Mouse (Mus musculus) limb, embryonic 14.5 days (tissue): ENCODE results near the gene Cnn3. TPM values are rescaled to one million over a fixed set of nuclear protein-coding genes. Genes with fewer than 3 reads are reported as not detected.

Experiments
- ATAC-seq: fragments of 200-750 bp; cut with Nextera tagmentation; 2 replicates; pipeline ENCODE4 v1.8.0; 2017; ENCODE audit warnings: low read depth, moderate number of reproducible peaks, moderate TSS enrichment; ENCODE audit not compliant: low FRiP score
- DNase-seq: peaks from one replicate; pipeline ENCODE4 v3.0.0-alpha.2; 2015; ENCODE audit warnings: low spot score
- H3K27ac ChIP-seq: fragments of 300-500 bp; sonication (generic); replicated peaks from 2 replicates; pipeline ENCODE4 v1.5.1; 2014; ENCODE audit warnings: low read depth, mild to moderate bottlenecking, low read length, moderate library complexity, mixed read lengths
- H3K27me3 ChIP-seq: fragments of 300-500 bp; sonication (generic); 2 replicates; pipeline ENCODE4 v1.6.1; 2014; ENCODE audit warnings: low read length, mixed read lengths; ENCODE audit not compliant: control insufficient read depth, insufficient read depth
- H3K36me3 ChIP-seq: fragments of 300-500 bp; sonication (generic); 2 replicates; pipeline ENCODE4 v1.6.1; 2014; ENCODE audit warnings: mild to moderate bottlenecking, low read length, moderate library complexity, mixed read lengths; ENCODE audit not compliant: control insufficient read depth, insufficient read depth
- H3K4me1 ChIP-seq: fragments of 300-500 bp; sonication (generic); 2 replicates; pipeline ENCODE4 v1.6.1; 2014; ENCODE audit warnings: antibody characterized with exemption, low read length, mixed read lengths; ENCODE audit not compliant: control insufficient read depth, insufficient read depth
- H3K4me2 ChIP-seq: fragments of 300-500 bp; sonication (generic); replicated peaks from 2 replicates; pipeline ENCODE4 v1.6.1; 2014; ENCODE audit warnings: low read depth, mild to moderate bottlenecking, low read length, moderate library complexity; ENCODE audit not compliant: severe bottlenecking
- H3K4me3 ChIP-seq: fragments of 300-500 bp; sonication (generic); replicated peaks from 2 replicates; pipeline ENCODE4 v1.5.1; 2014; ENCODE audit warnings: low read length
- H3K9ac ChIP-seq: fragments of 300-500 bp; sonication (generic); 2 replicates; pipeline ENCODE4 v1.6.1; 2014; ENCODE audit warnings: mild to moderate bottlenecking, low read depth, low read length, moderate library complexity; ENCODE audit not compliant: severe bottlenecking
- H3K9me3 ChIP-seq: fragments of 300-500 bp; sonication (generic); 2 replicates; pipeline ENCODE4 v1.6.1; 2016; ENCODE audit warnings: low read length; ENCODE audit not compliant: control insufficient read depth
- POLR2A ChIP-seq: fragments of 200-500 bp; IDR thresholded peaks from 2 replicates; pipeline ENCODE4 v1.8.0; 2012; ENCODE audit warnings: inconsistent platforms, mild to moderate bottlenecking, moderate library complexity, borderline replicate concordance; ENCODE audit not compliant: insufficient read depth, insufficient read length; ENCODE audit errors: extremely low read depth
- WGBS: fragments of 180-500 bp; shearing (Covaris S2); extraction: QIAGEN DNeasy Blood & Tissue Kit; methylation state at CpG from one replicate; pipeline ENCODE4 v1.1.7; 2014; 5-methylcytosine and 5-hydroxymethylcytosine counted together
- polyA plus RNA-seq, 2 experiments: library from polyadenylated mRNA; depleted of rRNA in 1 of 2; stranded (reverse) in 1 of 2; unstranded in 1 of 2; fragments of >200 nt; fragmentation: Nextera tagmentation in 1 of 2; extraction: Ambion mirVana in 1 of 2; gene quantifications; 2 replicates each; pipeline versions ENCODE4 v1.2.1 to v1.2.3; 2012 to 2014

Gene Cnn3
- polyA plus RNA-seq, 2 experiments: 674 to 746 TPM

GRCm38 (mm10) chr3:121437996-121438395 is 11.7 kb downstream of the Cnn3 start:
- no peak for TF ChIP-seq POLR2A
- no peaks in the 10 kb centered on the region for H3K27me3 ChIP-seq
- H3K4me1 ChIP-seq: peaks cover 51% of the 10 kb centered on the region
- DNase-seq: no peak
- H3K27ac ChIP-seq: no peak overlapping the region
- 78% methylated on average over 6 of the region's 7 CpGs for WGBS
- H3K4me2 ChIP-seq: no peak overlapping the region
- no peak overlapping the region for H3K9ac ChIP-seq
- ATAC-seq: no peak
- H3K9me3 ChIP-seq: no peaks in the 10 kb centered on the region
- no peak overlapping the region for H3K4me3 ChIP-seq
- peaks cover 19% of the 10 kb centered on the region for H3K36me3 ChIP-seq

DNA sequence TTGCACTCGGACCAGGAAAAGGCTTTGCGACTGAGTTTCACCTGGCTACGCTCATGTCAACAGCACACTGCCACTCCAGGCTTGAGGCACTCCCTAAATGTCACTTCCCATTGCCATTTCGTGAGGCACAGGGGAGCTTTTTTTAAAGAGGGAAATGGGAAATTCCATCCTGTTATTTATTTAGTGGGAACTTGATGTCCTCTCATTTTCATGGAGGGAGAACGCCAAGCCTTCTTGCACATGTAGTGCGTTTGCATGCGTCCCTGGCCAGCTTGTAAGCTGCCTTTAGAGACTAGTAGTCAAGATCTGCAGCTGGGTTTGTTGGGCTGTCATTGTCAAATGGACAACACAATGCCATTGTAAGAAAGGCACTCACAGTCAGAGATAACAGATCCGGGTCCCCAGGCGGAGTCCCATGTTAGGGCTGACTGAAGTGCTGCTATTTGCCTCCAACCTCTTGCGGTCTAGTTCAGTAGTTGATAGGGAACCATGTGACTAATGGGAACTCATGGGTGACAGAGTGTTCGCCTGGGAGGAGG is 13.4 kb downstream of the Cnn3 start:
- no peaks in the 10 kb centered on the region for H3K27me3 ChIP-seq
- H3K4me1 ChIP-seq: peaks cover 34% of the 10 kb centered on the region
- 70% methylated on average over 11 of the region's 11 CpGs for WGBS
- DNase-seq (no peak), ATAC-seq (no peak)
- peaks cover 26% of the 10 kb centered on the region for H3K36me3 ChIP-seq
- H3K27ac ChIP-seq: no peak overlapping the region
- H3K9me3 ChIP-seq: no peaks in the 10 kb centered on the region
- H3K4me3 ChIP-seq: no peak overlapping the region
- H3K4me2 ChIP-seq: 0 out of 2 replicates have a peak overlapping the region, but pooled peaks have one; percentile 10
- TF ChIP-seq POLR2A: no peak
- no peak overlapping the region for H3K9ac ChIP-seq

DNA sequence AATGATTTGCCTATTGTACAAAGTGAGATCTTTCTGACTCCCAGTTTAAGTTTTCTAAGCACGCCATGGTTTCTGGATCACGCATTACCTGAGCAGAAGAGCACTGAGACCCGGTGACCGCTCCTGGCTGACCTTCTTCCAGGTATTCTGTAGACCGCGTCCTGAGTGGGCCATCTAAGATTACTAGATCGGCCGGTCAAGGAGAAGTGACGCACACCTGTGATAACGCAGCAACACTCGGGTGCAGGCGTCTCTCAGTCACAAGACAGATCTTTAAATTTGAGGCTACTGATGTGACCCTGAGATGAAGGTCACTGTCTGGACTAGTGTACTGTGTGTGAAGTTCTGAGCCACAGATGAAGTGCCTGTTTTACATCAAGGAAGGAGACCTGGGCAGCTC is 15.2 kb downstream of the Cnn3 start:
- WGBS: 95% methylated on average over 12 of the region's 12 CpGs
- H3K4me1 ChIP-seq: peaks cover 23% of the 10 kb centered on the region
- no peaks in the 10 kb centered on the region for H3K9me3 ChIP-seq
- ATAC-seq: no peak
- H3K36me3 ChIP-seq: peaks cover 27% of the 10 kb centered on the region
- DNase-seq: no peak
- no peak overlapping the region for H3K27ac ChIP-seq
- no peak overlapping the region for H3K9ac ChIP-seq
- H3K27me3 ChIP-seq: no peaks in the 10 kb centered on the region
- H3K4me3 ChIP-seq: no peak overlapping the region
- H3K4me2 ChIP-seq: no peak overlapping the region
- TF ChIP-seq POLR2A: no peak

DNA sequence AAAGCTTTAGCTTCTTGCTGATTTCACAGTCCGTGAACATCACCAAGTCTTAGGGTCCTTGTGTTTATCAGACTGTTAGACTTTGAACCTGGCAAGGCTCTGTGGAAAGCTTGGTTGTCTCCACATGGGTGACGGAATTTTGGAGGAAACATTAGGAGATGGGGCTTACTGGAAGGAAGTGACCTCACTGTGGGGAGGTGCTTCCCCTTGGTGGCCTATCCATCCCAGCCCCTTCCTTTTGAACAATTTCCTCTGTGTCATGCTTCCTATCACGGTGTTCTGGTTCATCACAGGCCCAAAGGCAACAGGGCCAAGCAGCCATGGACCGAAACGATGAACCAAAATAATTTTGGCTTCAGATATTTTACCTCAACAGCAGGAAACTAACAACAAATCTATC is 16.0 kb downstream of the Cnn3 start:
- ATAC-seq: no peak
- H3K4me1 ChIP-seq: peaks cover 23% of the 10 kb centered on the region
- WGBS: 91% methylated on average over 5 of the region's 5 CpGs
- no peak for DNase-seq
- H3K9me3 ChIP-seq: no peaks in the 10 kb centered on the region
- no peak for TF ChIP-seq POLR2A
- no peak overlapping the region for H3K27ac ChIP-seq
- no peaks in the 10 kb centered on the region for H3K27me3 ChIP-seq
- H3K4me2 ChIP-seq: no peak overlapping the region
- peaks cover 27% of the 10 kb centered on the region for H3K36me3 ChIP-seq
- H3K9ac ChIP-seq: no peak overlapping the region
- H3K4me3 ChIP-seq: no peak overlapping the region

DNA sequence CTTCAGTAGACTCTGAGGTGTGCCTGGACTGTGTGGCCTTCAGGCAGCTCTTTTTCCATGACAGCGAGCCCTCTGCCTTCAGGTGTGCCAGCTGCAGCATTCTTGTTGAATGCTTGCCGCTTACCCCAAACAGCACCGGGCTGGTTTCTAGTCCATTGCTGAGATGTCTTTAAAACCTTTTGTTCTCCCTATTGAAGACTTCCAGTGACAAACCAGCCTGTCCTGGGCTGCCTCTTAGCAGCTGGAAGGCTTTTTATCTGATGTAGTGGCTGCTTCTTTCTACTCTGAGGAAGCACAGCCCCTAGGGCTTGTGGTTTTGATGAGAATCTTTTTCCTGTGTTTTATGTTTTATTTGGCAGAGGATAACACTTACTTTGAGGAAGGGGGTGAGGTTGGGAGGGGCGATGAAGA is 17.6 kb downstream of the Cnn3 start:
- no peak overlapping the region for H3K9ac ChIP-seq
- H3K27ac ChIP-seq: no peak overlapping the region
- no peak for TF ChIP-seq POLR2A
- no peaks in the 10 kb centered on the region for H3K9me3 ChIP-seq
- H3K27me3 ChIP-seq: no peaks in the 10 kb centered on the region
- DNase-seq: no peak
- H3K36me3 ChIP-seq: peaks cover 27% of the 10 kb centered on the region
- ATAC-seq: no peak
- 76% methylated on average over 4 of the region's 4 CpGs for WGBS
- H3K4me2 ChIP-seq: no peak overlapping the region
- peaks cover 21% of the 10 kb centered on the region for H3K4me1 ChIP-seq
- no peak overlapping the region for H3K4me3 ChIP-seq

GRCm38 (mm10) chr3:121444414-121444813 is 18.1 kb downstream of the Cnn3 start:
- H3K9me3 ChIP-seq: no peaks in the 10 kb centered on the region
- TF ChIP-seq POLR2A: no peak
- ATAC-seq (no peak), DNase-seq (no peak)
- no peak overlapping the region for H3K27ac ChIP-seq
- 96% methylated on average over 6 of the region's 6 CpGs for WGBS
- no peak overlapping the region for H3K4me2 ChIP-seq
- peaks cover 30% of the 10 kb centered on the region for H3K36me3 ChIP-seq
- H3K4me3 ChIP-seq: no peak overlapping the region
- H3K9ac ChIP-seq: no peak overlapping the region
- H3K4me1 ChIP-seq: peaks cover 17% of the 10 kb centered on the region
- H3K27me3 ChIP-seq: no peaks in the 10 kb centered on the region
